Mouse (Mus musculus) lung, postnatal 0 days (tissue): ENCODE measurements around the gene Actn1.

Experiments
- CTCF ChIP-seq: IDR thresholded peaks from 2 replicates; pipeline ENCODE4 v1.5.1; 2016; ENCODE audit warnings: antibody characterized with exemption, mild to moderate bottlenecking
- EP300 ChIP-seq: IDR thresholded peaks from 2 replicates; pipeline ENCODE4 v1.6.1; 2016; ENCODE audit warnings: antibody characterized with exemption, mild to moderate bottlenecking, control low read depth

DNA sequence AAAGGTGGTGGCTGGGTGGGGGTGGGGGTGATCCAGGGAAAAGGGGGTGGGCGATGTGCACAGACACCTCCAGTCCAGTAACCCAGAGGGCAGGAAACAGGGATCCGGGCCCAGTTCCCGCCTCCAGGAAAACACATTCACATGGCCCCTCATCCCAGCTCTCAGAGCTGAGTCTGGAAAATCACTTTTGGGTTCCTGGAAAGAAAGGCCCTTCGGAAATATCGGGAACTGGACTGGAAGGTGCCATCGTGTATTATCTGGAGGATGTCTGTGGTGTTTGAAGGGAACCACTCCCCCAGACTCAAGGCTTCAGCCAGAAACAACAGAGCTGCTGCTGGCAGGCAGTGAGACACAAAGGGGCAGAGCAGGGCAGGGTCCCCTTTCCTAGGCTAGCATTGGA lies 10.6 kb downstream of the Actn1 start:
- no peak for TF ChIP-seq CTCF
- no peak for TF ChIP-seq EP300
